ENCODE assay signal across 13 mouse cellular contexts in genomic region chr3:58338976-58339375, GRCm38 (mm10).
"Had no signal": no experiment of that assay in that cellular context is flagged by ENCODE, and none has a peak within 500 bp of the region (broad histone marks: within the 10 kb centered on the region; RNA-seq: fewer than 3 reads in every experiment).

No protein-coding gene starts in this region.

- DNase-seq: gastrocnemius, adult 2 months; gastrocnemius, postnatal 10 days; gastrocnemius, postnatal 25 days; heart, adult 18-20 months; heart, postnatal 10 days; heart, postnatal 4 days; kidney, adult 18-20 months; kidney, adult 8-10 months; kidney, postnatal 10 days; kidney, postnatal 36 days; layer of hippocampus, adult 9-11 months; layer of hippocampus, postnatal 36 days; left cerebral cortex, postnatal 4 days had no signal
